Mouse (Mus musculus) spleen, postnatal 4 days (tissue): ENCODE measurements around the gene 6820408C15Rik.
"Not testable (repeated sequence)": the region's sequence is repeated elsewhere in the genome, so short reads cannot be mapped to it uniquely, and the experiment has no call there.

Experiments
- DNase-seq, 2 experiments: peaks; one replicate each; pipeline ENCODE4 v3.0.0; 2022; ENCODE audit warnings: low spot score in 2 of 2

Gene 6820408C15Rik

DNA sequence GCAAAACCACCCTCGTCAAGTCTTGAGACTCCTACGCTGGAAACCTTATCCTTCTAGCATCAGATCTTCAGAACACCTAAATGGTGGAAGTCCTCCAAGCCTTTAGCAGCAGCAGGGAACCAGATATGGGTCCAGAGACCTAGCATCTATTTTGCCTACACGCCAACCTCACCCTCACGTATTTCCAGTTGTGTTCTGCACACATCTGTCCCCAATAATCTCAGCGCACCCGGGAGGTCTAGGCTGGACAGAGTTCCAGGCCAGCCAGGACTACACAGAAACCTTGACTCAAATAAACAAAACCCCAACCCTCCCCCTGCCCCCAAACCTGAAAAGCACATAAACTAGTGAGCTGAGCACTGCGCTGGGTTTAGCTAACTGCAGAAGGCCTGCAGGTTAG is 3.9 kb upstream of the 6820408C15Rik start:
- DNase-seq: no peak

DNA sequence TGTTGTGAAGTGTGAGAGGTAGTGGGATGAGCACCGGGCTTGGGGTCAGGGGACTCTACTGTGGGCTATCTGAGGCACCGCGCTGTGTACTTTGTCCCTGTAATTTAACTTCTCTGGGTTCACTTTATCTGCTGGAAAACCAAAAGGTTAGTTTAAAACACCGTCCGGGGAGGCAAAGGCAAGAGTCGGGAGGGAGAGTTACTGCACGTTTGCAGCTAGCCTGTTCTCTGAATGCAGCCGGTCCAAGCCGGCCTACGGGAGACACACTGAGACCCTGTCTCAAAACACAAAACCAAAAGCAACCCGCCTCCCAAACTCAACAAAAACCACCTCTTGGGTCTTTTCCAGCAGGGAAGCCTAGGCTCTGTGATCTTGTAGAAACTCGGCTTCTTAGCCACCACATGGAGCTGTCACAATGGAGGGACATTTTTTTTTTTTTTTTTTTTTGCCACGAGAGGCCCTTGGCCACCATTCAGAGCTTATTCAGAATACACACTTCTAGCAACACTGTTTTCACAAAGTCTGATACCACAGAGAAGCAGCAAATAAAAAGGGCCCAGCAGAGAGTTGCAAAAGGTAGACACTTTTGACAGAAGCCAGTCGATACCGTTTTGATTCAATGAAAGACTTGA is 2.7 kb upstream of the 6820408C15Rik start:
- no peak for DNase-seq

DNA sequence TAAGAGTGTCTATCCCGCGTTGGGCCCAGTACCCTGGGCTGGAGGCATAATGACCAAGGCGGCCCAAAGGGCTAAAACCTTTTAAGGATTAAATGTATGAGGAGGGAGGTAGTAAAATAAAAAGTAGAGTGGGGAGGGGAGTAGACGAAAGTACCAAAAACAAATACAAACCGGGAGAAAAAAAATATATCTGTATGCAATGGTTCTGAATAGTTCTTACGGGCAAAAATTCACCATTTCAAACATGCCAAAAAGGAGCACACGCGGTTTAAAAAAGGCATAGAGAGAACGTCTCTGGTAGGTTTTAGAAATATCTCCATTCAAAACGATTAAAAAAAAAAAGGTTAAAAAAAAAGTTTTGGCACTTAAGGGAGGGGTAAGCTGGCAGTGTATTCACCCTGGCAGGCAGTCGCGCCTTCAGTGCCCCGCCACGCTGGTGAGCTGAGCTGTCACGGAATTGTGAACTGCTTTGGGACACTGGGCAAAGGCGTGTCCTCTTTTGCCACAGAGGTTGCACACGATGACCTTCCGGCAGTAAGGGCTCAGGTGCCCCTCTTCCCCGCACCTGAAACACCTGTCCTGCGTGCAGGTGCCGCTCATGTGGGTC is 2.1 kb upstream of the 6820408C15Rik start:
- DNase-seq: peak in 1 of 2 experiments; percentile 32

DNA sequence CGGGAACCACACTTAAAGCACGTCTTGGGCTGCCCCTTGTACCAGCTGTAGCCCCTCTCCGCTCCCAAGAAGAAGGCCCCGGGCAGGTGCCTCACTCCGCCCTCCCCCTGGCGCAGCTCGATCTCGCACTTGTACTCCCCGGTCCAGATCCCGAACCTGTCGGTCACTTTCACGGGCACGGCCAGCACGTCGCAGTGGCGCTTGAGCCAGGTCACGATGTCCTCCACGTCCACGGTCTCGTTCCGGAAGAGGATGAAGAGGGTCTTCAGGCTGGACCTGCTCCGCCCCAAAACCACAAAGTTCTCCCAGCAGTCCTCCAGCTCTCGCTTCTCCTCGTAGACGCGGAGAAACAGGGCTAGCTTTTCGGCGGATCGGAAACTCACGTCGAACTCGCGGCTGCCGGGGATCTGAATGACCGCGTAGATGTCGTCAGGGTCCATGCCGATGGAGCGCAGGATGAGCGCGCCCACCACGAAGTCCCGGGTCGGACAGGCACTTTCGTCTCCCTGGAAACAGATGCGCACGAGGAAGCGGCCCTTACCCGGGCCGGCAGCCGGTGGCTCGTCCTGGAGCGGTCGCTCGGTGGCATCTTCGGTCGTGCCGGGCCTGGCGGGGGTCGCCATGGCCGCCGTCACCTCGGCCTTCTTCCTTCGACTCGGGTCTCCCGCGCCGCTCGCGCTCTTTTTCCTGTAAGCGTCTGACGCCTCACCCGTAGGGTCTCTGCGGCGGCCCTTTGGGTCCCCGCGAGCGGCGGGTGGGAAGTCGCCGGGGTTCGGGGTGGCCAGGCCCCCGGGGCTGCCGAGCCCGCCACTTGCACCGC is 1.4 kb upstream of the 6820408C15Rik start:
- DNase-seq: peak; percentile 38 to 75

DNA sequence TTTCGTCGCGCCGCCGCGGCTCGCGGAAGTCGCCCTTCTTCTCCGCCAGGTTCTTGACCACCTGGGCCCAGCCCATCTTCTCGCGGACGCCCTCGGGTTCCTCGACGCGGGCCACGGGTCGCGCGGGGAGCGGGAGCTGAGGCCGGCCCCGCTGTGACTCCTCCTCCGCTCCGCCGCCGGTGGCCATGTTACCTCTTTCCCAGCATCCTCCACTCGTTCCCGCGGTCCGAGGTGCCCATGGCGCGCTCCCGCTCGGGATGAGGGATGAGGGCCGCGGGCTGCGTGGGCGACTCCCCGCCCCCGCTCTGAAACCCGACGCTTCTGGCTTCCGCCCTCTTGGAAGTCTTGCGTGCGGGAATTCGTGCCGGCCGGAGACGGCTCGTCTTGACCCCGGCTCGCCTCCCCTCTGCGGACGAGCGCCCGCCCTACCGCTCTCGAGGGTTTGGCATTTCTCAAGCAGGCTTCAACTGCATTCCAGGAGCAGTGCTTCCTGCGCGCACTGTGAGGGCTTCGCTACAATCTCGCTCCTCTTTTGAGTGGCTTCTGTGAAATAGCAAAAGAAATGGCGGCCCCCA is 709 bp upstream of the 6820408C15Rik start, which contains the start of gene Zcchc3:
Gene Zcchc3 (minus strand): TSS at position 437 of the 575 bp plus-strand sequence.
- peak; percentile 79 to 90 for DNase-seq

DNA sequence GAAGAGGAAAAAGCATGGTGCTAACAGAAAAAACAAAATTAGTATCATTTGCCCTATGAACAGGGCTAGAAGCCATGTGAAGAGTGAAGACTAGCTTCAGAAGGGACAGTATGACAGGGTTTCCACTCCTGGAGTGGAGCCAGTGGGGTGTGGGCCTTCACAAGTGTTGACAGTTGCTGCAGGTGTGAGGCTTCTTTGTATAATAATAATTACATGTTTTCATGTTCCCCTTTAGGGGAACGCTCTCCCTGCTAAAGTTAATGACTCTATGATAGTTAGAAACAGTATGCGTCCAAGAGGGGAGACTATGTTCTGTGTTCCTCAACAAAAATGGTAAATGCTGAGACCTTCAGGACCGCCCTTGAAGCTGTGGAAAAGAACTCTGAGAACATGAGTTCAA is 399 bp downstream of the 6820408C15Rik start:
- no peak for DNase-seq

DNA sequence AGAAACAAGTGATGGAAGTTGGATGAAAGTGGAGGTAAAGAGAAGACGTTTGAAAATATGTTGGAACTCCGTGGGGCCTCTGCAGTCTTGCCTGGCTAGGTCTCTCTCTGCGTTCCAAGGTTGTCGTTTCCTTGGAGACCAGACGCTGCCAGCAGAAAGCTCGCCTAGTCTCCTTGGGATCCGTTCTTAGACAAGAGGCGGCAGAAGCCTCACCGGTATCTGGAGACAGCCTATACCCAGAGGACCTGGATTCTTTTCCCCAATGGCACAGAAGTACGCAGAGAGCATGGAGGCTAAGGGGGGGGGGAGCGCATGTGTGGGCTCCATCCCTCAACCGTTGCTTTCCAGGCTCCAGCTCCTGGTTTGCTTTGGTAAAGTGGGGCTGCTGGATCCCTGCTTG is 12.1 kb downstream of the 6820408C15Rik start:
- no peak for DNase-seq

DNA sequence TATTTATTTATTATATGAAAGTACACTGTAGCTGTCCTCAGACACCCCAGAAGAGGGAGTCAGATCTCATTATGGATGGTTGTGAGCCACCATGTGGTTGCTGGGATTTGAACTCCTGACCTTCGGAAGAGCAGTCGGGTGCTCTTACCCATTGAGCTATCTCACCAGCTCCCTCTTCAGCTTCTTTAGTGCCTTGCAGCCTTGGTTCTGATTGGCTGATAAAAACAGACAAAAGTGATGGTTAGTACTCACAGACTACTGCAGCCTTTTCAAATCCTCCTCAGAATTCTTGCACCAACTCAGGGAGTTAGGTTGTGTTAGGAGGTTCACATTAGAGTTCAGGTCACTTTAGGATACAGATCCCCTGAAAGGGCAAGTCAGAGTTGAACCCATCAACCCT is 13.1 kb downstream of the 6820408C15Rik start:
- DNase-seq: not testable (repeated sequence)

DNA sequence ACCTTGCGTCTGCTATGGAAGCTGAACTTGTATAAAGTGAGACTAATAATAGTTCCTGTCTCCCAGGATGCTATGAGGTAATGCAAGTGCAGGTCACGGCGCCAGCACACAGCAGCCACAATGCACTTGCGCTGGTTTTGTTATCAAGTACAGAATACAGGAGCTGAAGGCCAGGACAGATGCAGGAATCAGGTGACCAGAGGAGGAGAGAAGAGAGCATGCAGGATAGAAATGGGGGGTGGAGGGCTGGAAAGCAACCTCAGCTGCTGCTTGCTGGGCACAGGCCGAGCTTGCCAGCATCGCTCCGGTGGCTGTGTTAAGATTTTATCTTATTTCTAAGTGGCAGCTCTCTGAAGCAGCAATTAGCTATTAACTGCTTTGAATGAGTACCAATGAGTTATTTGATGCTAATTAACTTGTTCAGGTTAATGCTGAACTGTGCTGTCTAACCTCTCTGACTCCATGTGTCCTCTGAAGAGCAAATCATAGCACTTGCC is 21.1 kb downstream of the 6820408C15Rik start:
- no peak for DNase-seq

DNA sequence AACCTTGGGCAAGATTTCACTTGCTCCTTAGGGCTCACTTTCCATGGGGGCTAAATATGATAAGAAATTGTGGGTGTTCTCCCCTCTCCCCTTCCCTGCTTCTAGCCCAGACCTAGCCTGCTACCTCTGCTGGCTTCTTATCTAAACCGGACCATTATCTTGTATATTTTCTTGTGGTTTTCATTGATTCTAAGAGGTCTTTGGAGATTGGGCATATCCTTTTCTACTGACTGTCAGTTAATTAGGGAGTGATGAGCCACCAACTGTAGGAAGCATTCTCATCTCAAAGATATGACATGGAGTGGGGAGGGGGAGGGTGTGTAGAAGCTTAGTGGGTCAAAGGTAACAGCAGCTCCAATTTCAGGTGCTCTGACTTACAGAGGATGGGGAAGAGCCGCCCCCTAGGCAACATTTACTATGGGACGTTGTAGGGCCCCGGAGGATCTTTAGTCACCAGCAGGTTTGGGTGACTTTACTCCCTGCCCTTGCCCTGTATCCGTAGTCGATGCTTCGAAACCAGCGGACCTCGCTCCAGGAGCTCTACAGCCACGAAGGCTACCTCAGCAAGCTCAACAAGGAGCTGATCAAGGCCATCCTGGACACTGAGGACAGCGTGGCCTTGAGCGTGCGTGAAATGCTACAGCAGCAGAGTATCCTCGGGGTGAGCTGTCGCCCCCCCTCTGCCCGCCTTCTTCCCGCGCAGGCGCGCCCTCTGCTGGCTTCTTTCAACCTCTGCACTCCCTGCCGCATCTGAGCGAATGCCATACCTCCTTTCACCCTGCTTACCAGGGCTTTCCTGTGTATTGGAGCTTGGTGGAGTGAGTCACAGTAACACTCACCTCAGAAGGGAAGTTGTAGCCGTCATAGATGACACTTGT is 21.8 kb downstream of the 6820408C15Rik start:
- peak; percentile 78 to 94 for DNase-seq

DNA sequence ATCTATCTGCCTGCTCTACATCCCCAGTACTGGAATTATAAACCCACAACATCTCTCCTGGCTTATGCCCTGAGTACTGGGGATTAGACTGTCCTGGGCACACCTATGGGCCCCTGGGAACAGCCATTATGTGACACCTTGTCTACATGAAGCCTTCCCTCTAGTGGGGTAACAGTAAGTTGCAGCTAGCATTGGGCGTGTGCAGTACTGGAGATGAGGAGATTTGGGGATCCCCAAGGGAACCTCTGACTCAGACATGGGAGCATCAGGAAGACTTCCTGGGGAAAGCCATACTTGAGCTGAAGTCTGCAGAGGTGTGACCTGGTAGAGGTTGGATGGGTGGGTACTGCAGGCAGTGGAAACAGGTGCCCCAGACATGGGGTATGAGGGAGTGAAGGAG is 23.6 kb downstream of the 6820408C15Rik start:
- DNase-seq: no peak

DNA sequence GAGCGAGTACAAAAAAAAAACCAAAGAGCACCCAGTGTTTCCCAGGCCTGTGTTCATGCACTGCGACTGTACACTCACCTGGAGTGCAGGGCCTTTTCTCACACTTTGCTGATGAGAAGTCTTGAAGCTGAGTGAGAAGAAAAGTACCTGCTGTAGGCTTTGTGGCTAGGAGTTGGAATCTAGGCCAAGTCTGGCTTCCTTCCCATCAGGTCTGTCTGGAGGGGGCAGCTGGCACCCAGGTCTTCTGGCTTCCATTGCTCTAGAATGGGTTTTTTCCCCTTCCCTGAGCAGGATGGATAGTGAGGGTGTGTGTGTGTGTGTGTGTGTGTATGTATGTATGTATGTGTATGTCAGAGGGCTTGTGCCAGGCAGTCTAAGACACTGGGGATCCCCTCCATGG is 24.4 kb downstream of the 6820408C15Rik start:
- DNase-seq: no peak

DNA sequence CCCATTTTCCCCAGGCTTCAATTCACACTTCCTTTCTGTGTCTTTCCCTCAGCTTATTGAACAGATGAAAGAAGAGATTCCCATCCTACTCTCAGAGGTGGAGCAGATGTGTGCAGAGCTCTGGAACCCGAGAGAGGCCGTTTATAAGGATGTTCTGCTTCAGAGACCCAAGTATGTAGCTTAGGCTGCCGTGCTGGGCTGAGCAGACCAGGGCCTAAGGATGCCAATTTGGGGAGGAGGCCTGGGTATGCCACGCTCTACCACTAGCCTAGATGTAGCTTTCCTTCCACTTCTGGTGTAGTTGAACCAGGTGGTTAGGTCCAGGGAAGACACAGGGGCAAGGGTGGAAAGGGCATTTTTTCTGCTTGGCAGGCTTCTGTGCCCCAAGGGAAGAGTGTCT is 26.9 kb downstream of the 6820408C15Rik start:
- DNase-seq: no peak

DNA sequence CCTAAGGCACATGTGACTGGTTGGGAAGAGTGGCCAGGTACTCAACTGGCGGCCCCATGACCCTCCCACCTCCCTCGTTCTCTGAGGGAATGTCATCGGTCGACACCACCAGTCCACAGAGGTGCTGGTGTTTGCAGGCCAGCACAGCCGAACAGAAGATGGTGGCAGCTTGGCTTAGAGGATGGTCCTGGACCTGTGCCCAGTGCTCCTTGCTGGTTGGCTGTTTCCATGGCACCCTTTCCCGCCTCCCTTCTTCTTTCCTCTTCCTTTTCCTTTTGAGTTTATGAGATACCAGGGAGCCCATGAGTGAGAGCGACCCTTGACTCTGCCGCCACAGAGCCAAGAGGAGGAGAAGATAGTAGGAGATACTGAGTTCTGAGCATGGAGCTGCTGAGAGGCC is 27.9 kb downstream of the 6820408C15Rik start:
- DNase-seq: no peak

DNA sequence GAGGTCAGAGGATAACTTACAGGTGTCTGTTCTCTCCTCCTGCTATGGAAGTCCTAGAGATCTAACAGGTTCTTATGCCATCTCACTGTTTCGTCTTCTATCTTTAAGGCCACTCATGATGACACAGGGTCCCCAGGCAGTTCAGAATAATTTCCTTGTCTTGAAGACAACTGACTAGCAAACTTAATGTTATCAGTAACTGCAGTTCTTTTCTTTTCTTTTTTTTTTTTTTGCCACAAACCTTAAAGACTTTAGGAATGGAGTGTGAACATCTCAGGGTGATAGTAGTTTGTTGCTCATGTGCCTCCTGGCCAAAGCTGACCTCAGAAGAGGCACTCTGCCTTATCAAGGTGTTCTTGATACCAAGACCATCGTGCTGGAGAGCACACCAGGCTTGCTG is 31.3 kb downstream of the 6820408C15Rik start:
- no peak for DNase-seq

DNA sequence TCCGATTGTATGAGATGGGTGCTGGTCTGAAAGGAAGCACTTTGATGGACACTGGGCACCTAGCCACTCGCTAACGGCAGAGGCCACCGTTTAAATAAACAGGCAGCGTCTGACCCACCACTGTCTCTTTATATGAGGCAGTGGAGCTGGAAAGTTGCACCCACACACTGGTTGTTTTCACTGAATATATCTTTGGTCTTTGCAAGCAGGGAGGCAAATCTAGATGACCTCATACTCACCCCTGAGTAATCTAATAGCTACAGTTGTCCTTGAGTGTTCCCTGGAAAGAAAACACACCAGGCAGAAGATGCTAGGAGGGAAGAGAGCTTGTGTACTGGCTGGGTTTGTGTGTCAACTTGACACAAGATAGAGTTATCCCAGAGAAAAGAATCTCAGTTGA is 32.1 kb downstream of the 6820408C15Rik start:
- DNase-seq: no peak

DNA sequence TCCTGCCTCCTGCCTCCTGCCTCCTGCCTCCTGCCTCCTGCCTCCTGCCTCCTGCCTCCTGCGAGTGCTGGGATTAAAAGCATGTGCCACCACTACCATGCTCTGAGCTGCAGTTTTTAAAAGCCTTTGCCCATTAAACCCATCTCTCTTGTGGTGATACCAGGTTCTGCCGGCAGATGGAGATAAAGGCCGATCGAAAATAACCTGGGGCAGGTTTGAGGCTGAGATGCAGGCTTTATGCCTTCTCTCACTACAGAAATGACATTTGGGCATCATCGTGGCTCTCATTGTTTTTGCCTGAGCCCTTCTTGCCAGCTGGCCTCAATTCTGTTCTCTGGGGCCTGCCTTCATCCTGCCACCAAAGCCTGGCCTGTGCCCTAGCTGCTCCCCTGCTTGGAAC is 34.9 kb downstream of the 6820408C15Rik start:
- DNase-seq: peak in 1 of 2 experiments; percentile 43

DNA sequence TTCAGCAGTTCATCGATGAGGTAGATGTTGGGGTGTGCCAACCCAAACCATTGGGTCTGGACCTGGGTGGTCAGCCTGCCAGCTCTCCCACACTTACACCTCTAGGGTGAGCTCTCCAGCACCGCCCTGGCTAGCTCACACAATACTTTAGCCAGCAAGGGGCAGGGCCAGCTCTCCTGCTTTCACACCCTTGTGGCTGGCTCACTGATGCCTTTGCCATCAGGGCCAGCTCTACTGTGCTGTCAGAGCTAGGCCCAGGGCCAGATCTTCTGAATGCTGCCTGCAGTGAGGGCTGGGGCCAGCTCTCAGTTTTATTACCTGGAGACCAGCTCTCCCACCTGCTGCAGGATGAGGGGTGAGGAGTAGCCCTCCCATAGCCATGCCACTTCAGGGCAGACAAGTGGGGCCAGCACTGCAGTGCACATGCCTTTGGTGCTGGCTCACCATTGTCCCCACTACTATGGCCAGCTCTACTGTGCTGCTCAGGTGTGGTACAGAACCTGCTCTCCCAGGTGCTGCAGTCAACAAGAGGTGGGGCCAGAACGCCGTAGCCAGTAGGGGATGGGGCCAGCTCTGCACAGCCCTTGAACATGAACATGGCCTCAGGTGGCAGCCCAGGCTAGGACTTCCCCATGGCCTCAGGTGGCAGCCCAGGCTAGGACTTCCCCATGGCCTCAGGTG is 36.9 kb downstream of the 6820408C15Rik start:
- DNase-seq: no peak

DNA sequence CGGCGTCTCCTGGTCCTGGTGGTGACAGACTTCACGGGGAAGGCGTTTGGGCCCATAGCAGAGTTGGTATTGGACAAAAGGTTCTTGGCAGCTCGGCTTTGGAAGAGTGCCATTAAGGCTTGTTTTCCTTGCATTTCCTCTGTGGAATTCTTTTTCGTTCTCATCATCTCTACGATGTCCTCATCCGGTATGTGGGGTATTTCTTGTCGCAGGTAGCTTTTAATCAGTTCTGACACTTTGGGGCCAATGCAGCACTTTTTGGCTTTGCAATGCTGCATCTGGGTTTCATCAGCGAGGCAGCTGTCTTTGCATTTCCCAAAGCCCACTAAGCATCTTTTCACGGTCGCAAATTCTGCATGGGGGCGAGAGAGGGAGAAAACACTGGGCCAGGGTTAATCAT is 43.9 kb downstream of the 6820408C15Rik start:
- DNase-seq: no peak

DNA sequence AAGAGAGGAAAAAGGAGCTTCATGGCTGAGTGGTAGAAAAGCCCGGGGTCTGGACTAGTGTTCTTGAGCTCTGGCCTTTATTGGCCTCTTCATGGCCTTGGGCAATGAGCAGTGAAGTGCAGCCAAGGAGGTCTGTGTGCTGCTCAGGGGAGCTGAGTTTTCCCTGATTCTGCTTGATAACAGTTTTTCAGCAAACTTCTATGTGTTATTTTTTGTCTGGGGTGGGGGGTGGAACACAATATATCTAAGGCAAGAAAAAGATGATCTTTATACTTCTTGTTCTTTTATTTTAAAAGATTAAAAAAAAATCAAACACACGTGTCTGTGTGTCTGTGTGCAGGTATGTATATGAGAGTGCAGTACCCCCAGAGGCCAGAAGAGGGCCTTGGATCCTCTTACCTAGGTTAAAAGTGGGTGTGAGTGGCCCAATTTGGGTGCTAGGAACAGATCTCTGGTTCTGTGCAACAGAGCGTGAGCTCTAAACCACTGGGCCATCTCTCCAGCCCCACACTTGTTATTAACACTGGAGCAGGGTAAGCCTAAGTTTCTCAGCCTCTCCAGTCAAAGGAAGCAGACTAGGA is 49.3 kb downstream of the 6820408C15Rik start, which contains the start of gene Defb23:
Gene Defb23 (minus strand): TSS at position 51 of the 581 bp plus-strand sequence.
- DNase-seq: no peak
